Mouse (Mus musculus): ENCODE results near the gene Vmn2r1.

- TF ChIP-seq CTCF (IDR thresholded peaks at IDR 0.05) (no peak), EP300 (IDR thresholded peaks at IDR 0.05) (no peak)
Measured at GRCm38 (mm10) chr3:64112707-64113106, 31.4 kb downstream of the Vmn2r1 start.
